Mouse (Mus musculus): ENCODE results near the gene Mfsd4b3.
"Not testable (repeated sequence)": the region's sequence is repeated elsewhere in the genome, so short reads cannot be mapped to it uniquely, and the experiment has no call there.

Gene Mfsd4b3

GRCm38 (mm10) chr10:39924556-39924955, 35.4 kb downstream of the Mfsd4b3 start:
- DNase-seq (ENCODE audit: low read depth, low spot score), result not testable (repeated sequence)

- DNase-seq (ENCODE audit: low read depth, low spot score), result no peak
Observed at GRCm38 (mm10) chr10:39912616-39913015, 47.3 kb downstream of the Mfsd4b3 start.

- DNase-seq (ENCODE audit: low read depth, low spot score), result no peak
Observed at GRCm38 (mm10) chr10:39908768-39909441, 51.0 kb downstream of the Mfsd4b3 start.

- no peak for DNase-seq (ENCODE audit: low read depth, low spot score)
Observed at GRCm38 (mm10) chr10:39906799-39907658, 52.9 kb downstream of the Mfsd4b3 start.

- no peak for DNase-seq (ENCODE audit: low read depth, low spot score)
Observed at GRCm38 (mm10) chr10:39904191-39904590, 55.8 kb downstream of the Mfsd4b3 start.

GRCm38 (mm10) chr10:39898874-39899371, 61.0 kb downstream of the Mfsd4b3 start, which contains the start of gene Mfsd4b4:
Mfsd4b4 (minus strand) TSS chr10:39899238.
- DNase-seq (ENCODE audit: low read depth, low spot score), result peak; percentile 84
